Mouse (Mus musculus) embryonic fibroblast, embryonic 13.5 days (primary cell): Measurements from ENCODE around the gene Eif4ebp2.

ENCODE experiments used
- CTCF ChIP-seq: IDR thresholded peaks from 2 replicates; pipeline ENCODE4 v1.5.1; 2011; ENCODE audit warnings: mild to moderate bottlenecking, control low read depth, low read length, moderate library complexity, borderline replicate concordance; ENCODE audit not compliant: insufficient read depth
- POLR2A ChIP-seq: IDR thresholded peaks from 2 replicates; pipeline ENCODE4 v1.6.1; 2011; ENCODE audit warnings: low read depth, mild to moderate bottlenecking, control low read depth, low read length, moderate library complexity

DNA sequence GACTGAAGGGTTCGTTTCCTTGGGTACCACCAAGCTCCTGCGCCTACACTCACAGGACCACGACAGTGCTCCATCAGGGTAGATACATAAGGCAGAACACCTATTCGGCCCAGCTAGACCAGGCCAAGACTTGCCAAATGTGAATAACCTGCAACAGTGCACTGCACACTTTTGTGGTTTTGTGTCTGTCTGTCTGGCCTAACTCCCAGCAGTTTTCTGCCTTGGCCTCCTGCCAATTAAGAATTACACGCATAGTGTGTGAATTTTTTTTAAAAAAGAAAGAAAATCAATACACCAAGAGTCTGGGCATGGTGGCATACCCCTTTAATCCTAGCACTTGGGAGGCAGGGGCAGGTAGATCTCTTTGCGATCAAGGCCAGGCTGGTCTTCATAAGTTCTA, 24.5 kb downstream of the Eif4ebp2 start:
- no peak for TF ChIP-seq POLR2A
- TF ChIP-seq CTCF, result no peak
